Mouse (Mus musculus) embryo, embryonic 9.5 days (tissue): ENCODE measurements at regions not wholly inside any gene's neighbourhood (a gene's known extent, or its start where the extent isn't known, plus 50 kb on each side); places are given as distances from the start of the nearest gene placed in this dataset.

Experiments
- DNase-seq: peaks from one replicate; pipeline ENCODE4 v3.0.0-alpha.2; 2017; ENCODE audit errors: extremely low spot score

- DNase-seq = no peak
Measured at GRCm38 (mm10) chr4:9035350-9035749, 796.5 kb upstream of the Car8 start.

DNA sequence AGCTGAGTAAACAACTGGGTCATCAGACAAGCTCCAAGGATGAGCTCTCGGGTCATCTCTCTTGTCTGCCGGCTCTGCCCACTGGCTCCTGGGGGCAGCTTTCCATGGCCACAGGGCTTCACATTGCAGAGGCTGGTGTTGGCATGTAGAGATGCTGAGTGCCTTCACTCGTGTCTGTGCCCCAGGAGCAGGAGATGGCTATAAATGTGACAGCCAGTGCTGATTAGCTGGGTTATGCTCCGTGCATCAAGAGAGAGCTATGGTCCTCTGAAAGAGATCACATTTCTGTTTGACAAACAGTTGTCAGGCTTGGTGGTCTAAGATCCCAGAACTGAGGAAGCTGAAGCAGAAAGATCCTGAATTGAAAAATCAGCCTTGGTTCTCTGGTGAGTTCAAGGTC is 795.4 kb upstream of the Car8 start:
- no peak for DNase-seq

DNA sequence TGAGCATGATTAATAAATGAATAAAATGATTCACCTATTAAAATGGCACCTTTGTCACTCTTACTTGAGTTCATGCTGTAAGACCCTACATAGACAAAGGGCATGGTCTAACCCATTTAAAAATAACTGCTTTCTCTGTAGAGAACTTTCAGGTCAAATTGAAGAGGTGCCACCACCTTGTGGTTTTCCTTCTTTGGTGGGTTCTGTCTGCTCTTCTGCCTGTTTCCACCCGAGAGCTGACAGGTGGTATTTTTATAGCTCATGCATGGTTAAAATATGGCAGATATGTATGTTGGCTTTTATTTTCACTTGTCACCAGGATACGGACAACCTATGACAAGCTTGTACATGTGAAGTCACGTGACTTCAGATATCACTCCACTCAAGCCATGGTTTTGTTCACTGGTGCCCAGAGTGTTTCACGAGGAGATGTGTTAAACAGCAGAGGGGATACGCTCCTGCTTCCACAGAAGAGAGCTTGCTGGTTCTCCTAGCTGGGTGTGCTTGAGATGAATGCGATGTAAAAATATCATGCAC is 794.3 kb upstream of the Car8 start:
- DNase-seq = no peak

DNA sequence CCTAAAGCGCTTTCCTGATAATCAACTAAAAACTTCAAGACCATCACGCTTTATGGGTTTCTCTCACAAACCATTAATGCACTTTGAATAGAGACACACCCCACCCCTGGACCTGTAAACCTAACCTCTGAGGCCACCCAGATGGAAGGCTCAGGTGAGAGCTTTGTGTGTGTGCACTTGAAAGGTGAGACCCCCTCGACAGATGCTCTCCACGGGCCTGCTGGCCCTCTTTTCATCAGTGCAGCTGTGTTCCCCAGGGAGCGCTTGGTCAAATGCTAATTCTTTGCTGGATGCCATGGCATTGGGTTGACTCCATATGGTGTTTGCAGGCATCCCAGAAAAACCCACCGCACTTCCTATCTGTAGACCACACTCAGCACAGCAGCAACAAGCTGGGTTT is 792.8 kb upstream of the Car8 start:
- no peak for DNase-seq

GRCm38 (mm10) chr4:9028946-9029345 is 790.1 kb upstream of the Car8 start:
- peak; percentile 52 for DNase-seq

DNA sequence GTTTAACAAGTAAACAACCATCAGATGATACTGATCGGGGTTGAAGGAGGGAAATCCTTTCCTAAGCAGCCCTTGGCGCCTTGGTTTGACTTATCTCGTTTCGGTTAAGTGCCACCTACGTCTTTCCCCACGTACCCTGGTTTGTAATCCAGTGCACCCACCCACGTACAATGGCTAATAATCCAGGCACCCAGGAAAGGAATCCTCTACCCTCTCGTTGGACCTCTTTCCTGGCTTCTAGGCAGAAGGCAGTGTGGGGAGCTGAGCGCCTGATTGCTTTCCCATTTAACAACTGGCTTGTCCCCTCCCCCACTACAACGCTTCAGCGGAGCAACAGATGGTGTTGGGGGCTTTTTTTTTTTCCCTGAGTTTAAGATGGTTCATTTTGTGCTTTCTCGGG is 789.6 kb upstream of the Car8 start:
- peak; percentile 75 for DNase-seq

DNA sequence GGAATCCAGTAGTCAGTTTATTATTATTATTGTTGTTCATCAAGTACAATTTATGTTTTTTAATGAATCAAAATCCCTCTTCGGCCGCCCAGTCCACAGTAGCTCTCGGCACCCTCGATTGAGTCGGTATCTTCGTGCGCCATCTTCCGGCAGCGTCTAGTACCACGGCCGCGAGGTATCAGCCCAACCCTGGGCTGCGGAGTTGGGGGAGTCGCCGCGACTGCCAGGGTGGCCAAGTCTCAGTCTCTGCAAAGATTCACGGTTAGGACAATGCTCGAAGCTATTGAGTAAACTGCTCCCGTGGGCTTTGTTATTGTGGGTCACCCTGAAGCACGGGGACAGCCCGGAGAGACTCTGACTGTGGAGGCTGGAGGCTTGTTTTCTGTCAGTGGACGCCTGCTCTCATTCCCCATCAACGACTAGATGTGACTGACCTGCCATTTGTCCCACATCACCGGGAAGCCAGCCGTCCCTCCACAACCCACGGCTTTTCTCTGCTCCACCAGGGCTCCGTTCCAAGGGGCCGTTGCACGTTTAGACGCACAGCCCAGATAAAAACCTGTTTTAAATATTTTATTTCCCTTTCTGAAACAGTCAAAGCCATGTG is 789.1 kb upstream of the Car8 start:
- peak; percentile 90 for DNase-seq

- no peak for DNase-seq
Measured at GRCm38 (mm10) chr4:9027383-9027782, 788.5 kb upstream of the Car8 start.

DNA sequence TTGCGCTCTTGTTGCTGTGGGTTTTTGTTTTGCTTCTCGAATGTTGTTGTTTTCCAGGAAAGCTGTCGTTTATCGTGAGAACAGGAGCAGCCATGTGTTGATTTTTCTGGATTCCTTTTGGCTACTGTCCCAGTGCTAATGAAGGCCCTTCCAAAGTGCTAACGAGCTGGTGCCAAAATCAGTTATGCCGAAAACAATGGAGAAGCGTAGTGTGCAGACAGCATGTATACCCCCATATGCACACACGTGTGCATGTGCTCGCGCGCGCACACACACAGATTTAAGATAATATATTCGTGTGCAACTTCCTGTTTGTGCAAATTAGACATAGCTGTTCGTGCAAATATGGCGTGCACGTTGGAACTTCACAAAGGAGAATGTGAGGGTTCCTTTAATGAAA is 788.0 kb upstream of the Car8 start:
- DNase-seq = no peak

- no peak for DNase-seq
Measured at GRCm38 (mm10) chr4:9025821-9026470, 787.1 kb upstream of the Car8 start.

DNA sequence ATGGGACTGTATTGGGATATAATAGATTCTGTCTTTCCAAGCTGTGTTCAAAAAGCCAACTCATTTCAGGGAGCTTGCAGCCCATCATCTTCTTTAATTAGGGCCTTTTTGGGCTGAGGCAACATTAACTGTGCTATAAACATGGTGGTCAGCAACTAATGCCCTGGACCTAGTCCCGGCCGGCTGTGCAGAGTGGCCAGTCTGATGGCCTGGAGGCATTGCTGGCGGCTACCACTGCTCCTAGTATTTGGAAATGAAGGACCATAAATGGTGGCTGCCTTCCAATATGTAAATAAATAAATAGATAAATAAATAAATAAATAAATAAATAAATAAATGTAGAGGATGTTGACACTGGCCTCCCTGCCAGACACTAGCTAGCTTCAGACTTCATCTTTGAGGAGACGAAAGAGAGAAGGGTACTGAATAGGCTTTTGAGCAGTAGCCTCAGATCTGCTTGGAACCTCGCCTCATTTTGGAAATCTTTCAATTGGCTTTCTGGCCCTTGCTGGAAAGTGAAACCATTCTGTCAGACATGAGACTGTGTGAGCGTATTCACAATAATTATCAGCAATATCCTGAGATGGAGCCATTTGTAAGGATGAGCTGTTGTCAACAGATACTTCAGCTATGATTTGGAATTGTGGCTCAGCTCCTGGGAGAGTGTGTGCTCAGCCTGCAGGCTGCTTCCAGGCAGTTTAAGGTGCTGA is 785.5 kb upstream of the Car8 start:
- DNase-seq = no peak

GRCm38 (mm10) chr4:9019241-9020110 is 780.6 kb upstream of the Car8 start:
- DNase-seq = no peak

DNA sequence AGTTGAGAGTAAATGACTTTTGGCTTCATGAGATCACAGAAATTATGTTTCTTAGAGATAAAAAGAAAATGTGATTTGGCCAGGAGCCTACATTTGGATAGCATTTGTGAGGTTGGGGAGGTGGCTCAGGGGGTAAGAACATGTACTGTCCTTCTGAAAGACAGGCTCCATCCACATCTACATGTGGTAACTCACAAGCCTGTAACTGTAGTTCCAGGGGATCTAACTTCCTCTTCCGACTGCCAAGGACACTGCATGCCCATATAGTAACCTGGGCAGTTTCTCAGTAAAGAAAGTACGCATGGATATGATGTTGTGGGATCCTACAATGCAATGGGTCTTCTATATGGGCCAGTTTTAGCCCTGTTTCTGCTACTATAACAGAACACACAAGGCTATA is 779.4 kb upstream of the Car8 start:
- DNase-seq = no peak

DNA sequence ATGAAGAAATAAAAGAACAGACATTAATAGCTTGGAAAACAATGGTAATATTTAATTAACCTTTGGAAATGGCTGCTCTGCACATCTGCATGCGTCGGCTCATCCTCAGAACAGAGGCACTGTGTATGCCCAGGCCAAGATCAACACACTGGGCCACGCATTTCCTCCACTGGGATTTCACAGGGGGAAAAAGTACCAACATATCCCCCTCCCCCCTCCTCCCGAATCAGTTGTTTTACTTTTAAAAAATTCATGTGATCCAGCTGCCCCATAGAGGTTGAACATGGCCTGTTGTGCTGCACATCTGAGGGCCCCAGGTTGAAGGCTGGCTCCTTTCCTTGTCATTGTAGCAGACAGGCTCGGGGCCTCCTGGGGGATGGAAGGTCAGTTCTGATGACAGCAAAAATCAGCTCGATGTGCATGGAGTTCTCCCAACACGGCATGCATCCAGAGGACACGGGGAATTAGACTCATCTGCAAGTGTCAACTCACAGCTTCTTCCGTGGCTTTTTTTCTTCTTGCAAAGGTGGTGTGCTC is 777.7 kb upstream of the Car8 start:
- DNase-seq = no peak

DNA sequence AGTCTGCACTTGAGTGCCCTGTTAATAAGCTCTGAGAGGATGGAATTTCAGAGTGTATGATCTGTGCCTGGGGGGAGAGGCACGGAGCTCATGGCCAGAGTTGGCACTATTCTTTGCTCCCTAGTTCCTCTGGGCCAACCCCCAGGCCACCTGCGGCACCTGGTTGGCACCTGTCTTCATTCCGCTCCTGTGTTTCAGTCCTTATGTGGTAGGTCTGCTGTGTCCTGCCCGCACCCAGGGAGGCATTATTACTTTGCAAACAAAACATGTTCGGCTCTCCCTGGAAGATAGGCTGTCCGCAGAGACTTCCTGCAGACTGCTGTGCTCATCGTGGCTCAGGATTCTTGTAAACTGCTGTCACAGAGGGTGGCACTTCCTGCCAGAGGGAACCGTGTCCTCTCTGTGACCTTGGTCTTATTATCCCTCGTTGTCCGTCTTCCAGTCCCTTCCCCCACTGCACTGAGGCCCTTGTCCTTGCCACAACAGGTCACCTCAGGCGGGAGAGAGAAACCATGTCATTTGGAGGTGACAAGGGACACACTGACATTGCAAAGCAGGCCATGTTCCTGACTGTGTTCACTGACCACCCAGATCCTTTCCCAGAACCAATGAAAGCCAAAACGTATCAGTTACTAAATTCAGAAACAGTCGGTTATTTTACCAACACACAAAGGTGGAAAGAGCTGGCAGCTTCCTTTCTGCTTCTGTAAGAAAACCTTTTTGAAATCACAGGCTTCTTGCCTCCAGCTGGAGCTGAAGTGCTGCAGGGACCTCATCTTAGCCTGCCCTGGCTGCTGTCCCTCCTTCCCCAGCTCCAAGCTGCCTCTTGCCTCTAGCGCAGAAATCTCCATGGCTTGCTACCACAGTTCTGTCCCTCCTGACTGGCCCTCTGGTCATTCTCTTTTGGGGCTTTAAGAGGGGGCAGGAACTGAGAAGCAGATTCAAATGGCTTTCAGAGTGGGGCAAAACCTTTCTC is 777.0 kb upstream of the Car8 start:
- peak; percentile 61 for DNase-seq

- DNase-seq = peak; percentile 25
Measured at GRCm38 (mm10) chr4:9014986-9015385, 776.1 kb upstream of the Car8 start.

DNA sequence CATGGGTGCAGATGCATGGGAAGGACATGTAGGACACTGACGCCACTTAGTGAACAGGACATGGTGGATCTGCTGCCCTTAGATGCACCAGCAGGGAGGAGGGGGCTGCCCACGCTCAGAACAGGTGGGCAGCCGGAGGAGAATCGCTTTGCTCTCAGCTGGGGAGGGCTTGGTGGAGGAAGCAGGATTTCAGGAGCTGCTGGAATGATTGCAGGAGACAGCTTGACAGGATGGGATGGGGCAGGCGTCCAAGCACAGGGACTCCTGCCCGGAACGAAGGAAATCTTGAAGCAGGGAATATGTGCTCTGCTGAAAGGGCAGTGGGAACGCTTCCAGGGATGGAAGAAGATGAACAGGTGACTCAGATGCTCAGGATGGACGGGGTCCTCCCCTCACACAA is 773.9 kb upstream of the Car8 start:
- DNase-seq = no peak

GRCm38 (mm10) chr4:9011952-9012351 is 773.1 kb upstream of the Car8 start:
- DNase-seq = no peak

DNA sequence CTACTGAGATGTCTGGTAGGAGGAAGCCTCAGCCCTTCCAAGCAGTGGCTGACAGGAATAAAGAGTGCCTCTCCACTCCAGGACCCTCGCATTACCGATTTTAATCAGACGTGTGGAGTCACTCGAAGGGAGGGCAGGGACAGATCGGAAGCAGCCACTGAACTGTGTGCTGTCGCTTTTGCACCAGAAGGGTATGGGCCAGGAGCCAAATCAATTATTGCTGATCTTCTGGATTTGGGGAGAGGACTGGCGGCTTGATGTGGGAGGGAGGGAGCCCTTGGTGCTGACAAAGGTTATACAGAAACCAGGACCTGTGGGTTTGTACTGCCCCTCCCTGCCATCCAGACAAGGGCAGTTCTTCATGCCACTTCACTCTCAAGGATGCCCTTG is 772.3 kb upstream of the Car8 start:
- no peak for DNase-seq

DNA sequence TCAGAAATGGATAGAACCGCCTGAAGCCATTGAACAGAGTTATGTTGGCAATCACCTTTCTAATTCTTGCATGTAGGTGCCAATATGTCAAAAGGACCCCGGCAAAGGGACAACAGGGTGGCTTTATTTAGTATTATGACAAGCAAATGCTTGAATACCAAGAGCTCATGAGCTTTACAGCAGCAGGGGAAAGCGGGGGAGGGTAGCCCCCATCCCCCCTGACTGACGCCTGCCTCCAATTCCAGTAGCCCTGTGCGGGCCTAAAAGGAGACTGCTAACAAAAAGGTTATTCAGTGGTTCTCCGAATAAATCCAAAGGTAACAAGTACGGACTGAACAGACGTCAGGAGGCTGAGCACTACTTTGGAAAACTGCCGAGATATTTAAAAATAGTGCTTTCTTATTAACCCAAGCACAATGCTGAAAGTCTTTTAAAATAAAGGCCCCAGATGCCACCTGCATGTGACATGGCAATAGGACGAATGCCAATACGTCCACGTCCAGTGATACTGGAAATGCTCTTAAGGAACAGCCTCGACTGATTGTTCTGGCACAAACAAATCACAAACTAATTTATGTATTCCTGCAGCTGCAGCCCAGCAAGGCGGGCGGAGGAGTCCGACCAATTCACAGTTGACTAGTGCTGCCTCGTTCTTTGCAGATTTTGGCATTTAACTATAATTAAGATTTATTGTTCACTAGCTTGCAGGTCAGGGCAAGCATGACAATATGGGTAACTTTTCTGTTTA is 771.7 kb upstream of the Car8 start:
- no peak for DNase-seq
